Mouse (Mus musculus): ENCODE measurements at regions not wholly inside any gene's neighbourhood (a gene's known extent, or its start where the extent isn't known, plus 50 kb on each side); places are given as distances from the start of the nearest gene placed in this dataset.

GRCm38 (mm10) chr15:56023862-56024484, 1453.5 kb downstream of the Slc22a22 start:
- DNase-seq (ENCODE audit: low spot score): no peak
- no peaks in the 10 kb centered on the region for H3K36me3 ChIP-seq (ENCODE audit: insufficient read depth, low read length)
- H3K27me3 ChIP-seq (ENCODE audit: insufficient read depth, low read length): no peaks in the 10 kb centered on the region
- no peak overlapping the region for H3K4me2 ChIP-seq (ENCODE audit: low read length)
- H3K4me3 ChIP-seq (replicated peaks; ENCODE audit: low read depth, low read length): no peak overlapping the region
- ATAC-seq (replicated peaks; ENCODE audit: low FRiP score, low read depth): no peak
- H3K9me3 ChIP-seq (replicated peaks; ENCODE audit: low read length): no peaks in the 10 kb centered on the region
- H3K9ac ChIP-seq (ENCODE audit: low read depth, low read length): no peak overlapping the region
- no peaks in the 10 kb centered on the region for H3K4me1 ChIP-seq (replicated peaks; ENCODE audit: insufficient read depth, low read length)
- TF ChIP-seq CTCF (IDR thresholded peaks at IDR 0.05; ENCODE audit: low read depth): no peak
- 83% methylated on average over 5 of the region's 5 CpGs for WGBS
- no peak overlapping the region for H3K27ac ChIP-seq

GRCm38 (mm10) chr15:56022315-56022714, 1455.1 kb downstream of the Slc22a22 start:
- no peaks in the 10 kb centered on the region for H3K9me3 ChIP-seq (replicated peaks; ENCODE audit: low read length)
- WGBS: 92% methylated on average over 4 of the region's 4 CpGs
- no peak overlapping the region for H3K4me3 ChIP-seq (replicated peaks; ENCODE audit: low read depth, low read length)
- ATAC-seq (replicated peaks; ENCODE audit: low FRiP score, low read depth): no peak
- H3K27me3 ChIP-seq (ENCODE audit: insufficient read depth, low read length): no peaks in the 10 kb centered on the region
- TF ChIP-seq CTCF (IDR thresholded peaks at IDR 0.05; ENCODE audit: low read depth): no peak
- H3K4me1 ChIP-seq (replicated peaks; ENCODE audit: insufficient read depth, low read length): no peaks in the 10 kb centered on the region
- no peak overlapping the region for H3K9ac ChIP-seq (ENCODE audit: low read depth, low read length)
- H3K36me3 ChIP-seq (ENCODE audit: insufficient read depth, low read length): no peaks in the 10 kb centered on the region
- no peak overlapping the region for H3K4me2 ChIP-seq (ENCODE audit: low read length)
- DNase-seq (ENCODE audit: low spot score): no peak
- no peak overlapping the region for H3K27ac ChIP-seq

GRCm38 (mm10) chr15:56018141-56018540, 1459.3 kb downstream of the Slc22a22 start:
- no peak for DNase-seq (ENCODE audit: low spot score)
- Histone ChIP-seq H3K4me2 (ENCODE audit: low read length) (no peak overlapping the region), H3K36me3 (ENCODE audit: insufficient read depth, low read length) (no peaks in the 10 kb centered on the region), H3K27ac (no peak overlapping the region), H3K4me3 (replicated peaks; ENCODE audit: low read depth, low read length) (no peak overlapping the region), H3K27me3 (ENCODE audit: insufficient read depth, low read length) (no peaks in the 10 kb centered on the region), H3K4me1 (replicated peaks; ENCODE audit: insufficient read depth, low read length) (no peaks in the 10 kb centered on the region), H3K9ac (ENCODE audit: low read depth, low read length) (no peak overlapping the region), H3K9me3 (replicated peaks; ENCODE audit: low read length) (no peaks in the 10 kb centered on the region)
- no peak for ATAC-seq (replicated peaks; ENCODE audit: low FRiP score, low read depth)
- TF ChIP-seq CTCF (IDR thresholded peaks at IDR 0.05; ENCODE audit: low read depth): no peak
- 67% methylated on average over 1 of the region's 1 CpGs for WGBS

GRCm38 (mm10) chr15:56017561-56017960, 1459.9 kb downstream of the Slc22a22 start:
- WGBS: 80% methylated on average over 1 of the region's 1 CpGs
- H3K4me3 ChIP-seq (replicated peaks; ENCODE audit: low read depth, low read length): no peak overlapping the region
- H3K9ac ChIP-seq (ENCODE audit: low read depth, low read length): no peak overlapping the region
- TF ChIP-seq CTCF (IDR thresholded peaks at IDR 0.05; ENCODE audit: low read depth): no peak
- DNase-seq (ENCODE audit: low spot score): no peak
- H3K27me3 ChIP-seq (ENCODE audit: insufficient read depth, low read length): no peaks in the 10 kb centered on the region
- H3K36me3 ChIP-seq (ENCODE audit: insufficient read depth, low read length): no peaks in the 10 kb centered on the region
- H3K9me3 ChIP-seq (replicated peaks; ENCODE audit: low read length): no peaks in the 10 kb centered on the region
- no peak overlapping the region for H3K4me2 ChIP-seq (ENCODE audit: low read length)
- no peak for ATAC-seq (replicated peaks; ENCODE audit: low FRiP score, low read depth)
- H3K4me1 ChIP-seq (replicated peaks; ENCODE audit: insufficient read depth, low read length): no peaks in the 10 kb centered on the region
- no peak overlapping the region for H3K27ac ChIP-seq

- H3K27me3 ChIP-seq (ENCODE audit: insufficient read depth, low read length): no peaks in the 10 kb centered on the region
Observed at GRCm38 (mm10) chr15:56016070-56016469, 1461.4 kb downstream of the Slc22a22 start.

GRCm38 (mm10) chr15:56014059-56014620, 1463.3 kb downstream of the Slc22a22 start:
- Histone ChIP-seq H3K4me1 (replicated peaks; ENCODE audit: insufficient read depth, low read length) (no peaks in the 10 kb centered on the region), H3K4me3 (replicated peaks; ENCODE audit: low read depth, low read length) (no peak overlapping the region), H3K4me2 (ENCODE audit: low read length) (no peak overlapping the region), H3K27me3 (ENCODE audit: insufficient read depth, low read length) (no peaks in the 10 kb centered on the region), H3K36me3 (ENCODE audit: insufficient read depth, low read length) (no peaks in the 10 kb centered on the region), H3K27ac (no peak overlapping the region), H3K9ac (ENCODE audit: low read depth, low read length) (no peak overlapping the region), H3K9me3 (replicated peaks; ENCODE audit: low read length) (no peaks in the 10 kb centered on the region)
- 60% methylated on average over 8 of the region's 8 CpGs for WGBS
- no peak for TF ChIP-seq CTCF (IDR thresholded peaks at IDR 0.05; ENCODE audit: low read depth)
- no peak for ATAC-seq (replicated peaks; ENCODE audit: low FRiP score, low read depth)
- no peak for DNase-seq (ENCODE audit: low spot score)

More at GRCm38 (mm10) chr15:56016070-56016469, 1461.4 kb downstream of the Slc22a22 start:
- no peaks in the 10 kb centered on the region for H3K36me3 ChIP-seq (ENCODE audit: insufficient read depth, low read length)
- H3K4me2 ChIP-seq (ENCODE audit: low read length): no peak overlapping the region
- WGBS: 82% methylated on average over 1 of the region's 1 CpGs
- H3K27ac ChIP-seq: no peak overlapping the region
- no peak overlapping the region for H3K4me3 ChIP-seq (replicated peaks; ENCODE audit: low read depth, low read length)
- H3K9ac ChIP-seq (ENCODE audit: low read depth, low read length): no peak overlapping the region
- no peaks in the 10 kb centered on the region for H3K9me3 ChIP-seq (replicated peaks; ENCODE audit: low read length)
- TF ChIP-seq CTCF (IDR thresholded peaks at IDR 0.05; ENCODE audit: low read depth): no peak
- ATAC-seq (replicated peaks; ENCODE audit: low FRiP score, low read depth) (no peak), DNase-seq (ENCODE audit: low spot score) (no peak)
- no peaks in the 10 kb centered on the region for H3K4me1 ChIP-seq (replicated peaks; ENCODE audit: insufficient read depth, low read length)
